Mouse (Mus musculus): ENCODE measurements around the gene Scd3. TPM values are rescaled to one million over a fixed set of nuclear protein-coding genes. Genes with fewer than 3 reads are reported as not detected.

The Scd3 gene
- polyA plus RNA-seq, 1 experiment from 2014 or later = 0.12 TPM

- Histone ChIP-seq H3K4me2 (replicated peaks; ENCODE audit: low read depth, low read length) (no peak overlapping the region), H3K9me3 (ENCODE audit: control insufficient read depth, low read length) (no peaks in the 10 kb centered on the region), H3K27ac (ENCODE audit: low read depth, low read length) (no peak overlapping the region), H3K4me1 (ENCODE audit: control insufficient read depth, insufficient read depth, low read length) (no peaks in the 10 kb centered on the region), H3K27me3 (ENCODE audit: control insufficient read depth, insufficient read depth, low read length) (no peaks in the 10 kb centered on the region), H3K36me3 (ENCODE audit: control insufficient read depth, insufficient read depth, low read length) (no peaks in the 10 kb centered on the region), H3K9ac (ENCODE audit: low read depth, low read length) (no peak overlapping the region), H3K4me3 (ENCODE audit: low read length) (no peak overlapping the region)
- no peak for ATAC-seq (ENCODE audit: low FRiP score, low TSS enrichment)
- 70% methylated on average over 3 of the region's 3 CpGs for WGBS
These were observed 15.0 kb downstream of the Scd3 start for GRCm38 (mm10) chr19:44217958-44218525.

DNA sequence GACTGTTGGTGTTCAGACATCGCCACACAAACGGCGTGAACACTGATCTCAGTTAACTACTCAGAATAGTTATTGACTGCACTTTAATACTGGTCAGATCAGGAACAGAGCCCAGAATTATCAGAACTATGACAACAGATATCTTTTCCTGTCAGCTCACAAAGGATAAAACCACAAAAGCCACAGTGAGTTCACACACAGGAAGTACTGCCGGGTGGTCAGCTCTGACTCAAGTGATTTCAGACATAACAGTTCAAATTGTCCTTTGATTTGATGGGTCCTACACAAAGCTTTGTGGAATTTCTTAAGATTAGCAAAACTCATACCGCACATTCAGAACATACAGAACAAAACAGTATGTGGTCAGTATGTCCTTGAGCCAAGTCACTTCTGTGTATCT, 22.7 kb downstream of the Scd3 start:
- no peak for ATAC-seq (ENCODE audit: low FRiP score, low TSS enrichment)
- H3K4me2 ChIP-seq (replicated peaks; ENCODE audit: low read depth, low read length) = no peak overlapping the region
- H3K27ac ChIP-seq (ENCODE audit: low read depth, low read length) = no peak overlapping the region
- H3K36me3 ChIP-seq (ENCODE audit: control insufficient read depth, insufficient read depth, low read length) = no peaks in the 10 kb centered on the region
- H3K9ac ChIP-seq (ENCODE audit: low read depth, low read length) = no peak overlapping the region
- H3K4me1 ChIP-seq (ENCODE audit: control insufficient read depth, insufficient read depth, low read length) = no peaks in the 10 kb centered on the region
- no peaks in the 10 kb centered on the region for H3K9me3 ChIP-seq (ENCODE audit: control insufficient read depth, low read length)
- H3K4me3 ChIP-seq (ENCODE audit: low read length) = no peak overlapping the region
- H3K27me3 ChIP-seq (ENCODE audit: control insufficient read depth, insufficient read depth, low read length) = no peaks in the 10 kb centered on the region
- WGBS = 90% methylated on average over 5 of the region's 5 CpGs

GRCm38 (mm10) chr19:44229776-44230175, 26.7 kb downstream of the Scd3 start:
- H3K27me3 ChIP-seq (ENCODE audit: control insufficient read depth, insufficient read depth, low read length) = no peaks in the 10 kb centered on the region
- H3K36me3 ChIP-seq (ENCODE audit: control insufficient read depth, insufficient read depth, low read length) = no peaks in the 10 kb centered on the region
- H3K9me3 ChIP-seq (ENCODE audit: control insufficient read depth, low read length) = no peaks in the 10 kb centered on the region
- ATAC-seq (ENCODE audit: low FRiP score, low TSS enrichment) = no peak
- H3K27ac ChIP-seq (ENCODE audit: low read depth, low read length) = no peak overlapping the region
- H3K4me2 ChIP-seq (replicated peaks; ENCODE audit: low read depth, low read length) = no peak overlapping the region
- no peak overlapping the region for H3K9ac ChIP-seq (ENCODE audit: low read depth, low read length)
- no peak overlapping the region for H3K4me3 ChIP-seq (ENCODE audit: low read length)
- WGBS = 71% methylated on average over 2 of the region's 2 CpGs
- no peaks in the 10 kb centered on the region for H3K4me1 ChIP-seq (ENCODE audit: control insufficient read depth, insufficient read depth, low read length)

DNA sequence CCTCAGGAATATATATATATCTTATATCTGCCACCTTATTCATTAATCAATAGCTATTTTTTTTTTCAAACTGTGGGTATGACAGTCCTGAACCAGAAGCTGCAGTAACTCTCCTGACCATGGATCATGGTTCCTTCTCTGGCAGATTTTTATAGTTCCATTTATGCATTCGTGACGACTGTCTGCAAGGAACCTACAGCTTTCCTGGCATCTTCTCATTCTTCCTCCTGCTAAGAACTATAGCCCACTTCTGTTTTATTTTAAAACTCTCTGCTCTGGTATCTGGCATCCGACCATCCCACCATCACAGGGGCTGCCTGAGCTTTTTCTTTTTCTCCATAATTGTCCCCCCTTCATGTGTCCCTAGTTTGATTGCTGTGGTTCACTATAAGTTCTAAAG, 27.1 kb downstream of the Scd3 start:
- WGBS = 75% methylated on average over 3 of the region's 3 CpGs
- Histone ChIP-seq H3K4me3 (ENCODE audit: low read length) (no peak overlapping the region), H3K36me3 (ENCODE audit: control insufficient read depth, insufficient read depth, low read length) (no peaks in the 10 kb centered on the region), H3K9ac (ENCODE audit: low read depth, low read length) (no peak overlapping the region), H3K4me1 (ENCODE audit: control insufficient read depth, insufficient read depth, low read length) (no peaks in the 10 kb centered on the region), H3K27ac (ENCODE audit: low read depth, low read length) (no peak overlapping the region), H3K27me3 (ENCODE audit: control insufficient read depth, insufficient read depth, low read length) (no peaks in the 10 kb centered on the region), H3K4me2 (replicated peaks; ENCODE audit: low read depth, low read length) (no peak overlapping the region), H3K9me3 (ENCODE audit: control insufficient read depth, low read length) (no peaks in the 10 kb centered on the region)
- ATAC-seq (ENCODE audit: low FRiP score, low TSS enrichment) = no peak

DNA sequence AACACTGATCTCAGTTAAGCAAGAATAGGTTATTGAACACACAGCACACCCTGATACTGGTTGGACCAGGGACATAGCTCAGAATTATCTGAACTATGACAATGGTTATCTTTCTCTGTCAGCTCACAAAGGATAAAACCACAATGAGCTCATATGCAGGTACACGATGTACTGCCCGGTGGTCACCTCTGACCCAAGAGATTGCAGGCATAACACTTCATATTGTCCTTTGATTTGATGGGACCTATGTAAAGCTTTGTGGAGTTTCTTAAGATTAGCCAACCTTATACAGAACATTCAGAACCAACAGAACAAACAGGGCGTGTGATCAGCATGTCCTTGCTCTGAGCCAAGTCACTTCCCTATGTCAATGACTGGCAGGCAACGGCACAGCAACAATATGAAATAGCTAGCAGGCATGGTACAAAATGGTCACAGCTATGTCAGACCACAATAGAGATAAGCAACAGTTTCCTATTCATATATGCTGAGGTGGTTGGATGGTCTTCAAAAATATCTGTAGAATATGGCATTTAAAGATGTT, 28.6 kb downstream of the Scd3 start:
- H3K27me3 ChIP-seq (ENCODE audit: control insufficient read depth, insufficient read depth, low read length) = no peaks in the 10 kb centered on the region
- WGBS = 93% methylated on average over 4 of the region's 4 CpGs
- no peak for ATAC-seq (ENCODE audit: low FRiP score, low TSS enrichment)
- no peak overlapping the region for H3K27ac ChIP-seq (ENCODE audit: low read depth, low read length)
- H3K9ac ChIP-seq (ENCODE audit: low read depth, low read length) = no peak overlapping the region
- H3K4me2 ChIP-seq (replicated peaks; ENCODE audit: low read depth, low read length) = no peak overlapping the region
- no peaks in the 10 kb centered on the region for H3K4me1 ChIP-seq (ENCODE audit: control insufficient read depth, insufficient read depth, low read length)
- no peaks in the 10 kb centered on the region for H3K9me3 ChIP-seq (ENCODE audit: control insufficient read depth, low read length)
- no peaks in the 10 kb centered on the region for H3K36me3 ChIP-seq (ENCODE audit: control insufficient read depth, insufficient read depth, low read length)
- H3K4me3 ChIP-seq (ENCODE audit: low read length) = no peak overlapping the region

- H3K27me3 ChIP-seq (ENCODE audit: control insufficient read depth, insufficient read depth, low read length) = no peaks in the 10 kb centered on the region
- H3K9me3 ChIP-seq (ENCODE audit: control insufficient read depth, low read length) = no peaks in the 10 kb centered on the region
- H3K36me3 ChIP-seq (ENCODE audit: control insufficient read depth, insufficient read depth, low read length) = no peaks in the 10 kb centered on the region
- 20% methylated on average over 19 of the region's 19 CpGs for WGBS
- peak overlapping the region; percentile 16; the same call in 1 of the 2 replicates for H3K4me3 ChIP-seq (ENCODE audit: low read length)
- no peaks in the 10 kb centered on the region for H3K4me1 ChIP-seq (ENCODE audit: control insufficient read depth, insufficient read depth, low read length)
- peak overlapping the region; percentile 29 for H3K4me2 ChIP-seq (replicated peaks; ENCODE audit: low read depth, low read length)
- H3K27ac ChIP-seq (ENCODE audit: low read depth, low read length) = no peak overlapping the region
- H3K9ac ChIP-seq (ENCODE audit: low read depth, low read length) = no peak overlapping the region
- ATAC-seq (ENCODE audit: low FRiP score, low TSS enrichment) = no peak
These were observed 34.5 kb downstream of the Scd3 start for GRCm38 (mm10) chr19:44237471-44238006.

- Histone ChIP-seq H3K27me3 (ENCODE audit: control insufficient read depth, insufficient read depth, low read length) (no peaks in the 10 kb centered on the region), H3K36me3 (ENCODE audit: control insufficient read depth, insufficient read depth, low read length) (no peaks in the 10 kb centered on the region), H3K4me2 (replicated peaks; ENCODE audit: low read depth, low read length) (no peak overlapping the region), H3K27ac (ENCODE audit: low read depth, low read length) (no peak overlapping the region), H3K4me3 (ENCODE audit: low read length) (no peak overlapping the region), H3K4me1 (ENCODE audit: control insufficient read depth, insufficient read depth, low read length) (no peaks in the 10 kb centered on the region), H3K9me3 (ENCODE audit: control insufficient read depth, low read length) (no peaks in the 10 kb centered on the region), H3K9ac (ENCODE audit: low read depth, low read length) (no peak overlapping the region)
- ATAC-seq (ENCODE audit: low FRiP score, low TSS enrichment) = no peak
- 81% methylated on average over 2 of the region's 2 CpGs for WGBS
These were observed 35.8 kb downstream of the Scd3 start for GRCm38 (mm10) chr19:44238906-44239305.

GRCm38 (mm10) chr19:44245761-44246171, 42.7 kb downstream of the Scd3 start:
- H3K27ac ChIP-seq (ENCODE audit: low read depth, low read length) = no peak overlapping the region
- H3K4me2 ChIP-seq (replicated peaks; ENCODE audit: low read depth, low read length) = no peak overlapping the region

DNA sequence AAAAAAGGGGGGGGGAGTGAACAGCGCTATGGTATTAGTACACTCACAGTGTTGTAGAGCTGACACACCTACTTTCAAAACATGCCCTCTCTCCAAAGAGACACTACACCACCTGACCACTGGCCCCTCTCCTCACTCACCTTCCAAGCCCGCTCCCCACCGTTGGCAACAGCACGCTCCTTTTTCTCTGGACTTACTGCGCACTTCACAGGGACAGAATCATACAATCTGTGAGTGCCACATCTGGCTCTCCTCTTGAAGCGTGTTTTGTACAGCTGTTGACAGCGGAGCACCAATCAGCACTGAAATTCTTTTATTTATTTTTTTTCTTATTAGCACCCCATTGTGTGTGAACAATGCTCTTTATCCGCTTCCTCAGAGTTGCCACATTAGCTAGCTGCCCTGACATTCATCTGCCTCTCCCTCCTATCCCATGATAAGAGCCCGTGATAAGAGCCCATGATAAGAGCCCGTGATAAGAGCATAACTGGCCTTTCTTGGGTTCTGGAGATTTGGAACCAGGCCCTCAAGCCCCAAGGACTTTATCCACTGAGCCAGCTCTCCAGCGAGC, 43.4 kb downstream of the Scd3 start:
- Histone ChIP-seq H3K9ac (ENCODE audit: low read depth, low read length) (no peak overlapping the region), H3K4me2 (replicated peaks; ENCODE audit: low read depth, low read length) (no peak overlapping the region), H3K4me1 (ENCODE audit: control insufficient read depth, insufficient read depth, low read length) (peaks cover 30% of the 10 kb centered on the region), H3K27me3 (ENCODE audit: control insufficient read depth, insufficient read depth, low read length) (no peaks in the 10 kb centered on the region), H3K27ac (ENCODE audit: low read depth, low read length) (no peak overlapping the region), H3K36me3 (ENCODE audit: control insufficient read depth, insufficient read depth, low read length) (no peaks in the 10 kb centered on the region), H3K4me3 (ENCODE audit: low read length) (no peak overlapping the region), H3K9me3 (ENCODE audit: control insufficient read depth, low read length) (no peaks in the 10 kb centered on the region)
- WGBS = 66% methylated on average over 11 of the region's 11 CpGs
- ATAC-seq (ENCODE audit: low FRiP score, low TSS enrichment) = no peak

More at GRCm38 (mm10) chr19:44245761-44246171, 42.7 kb downstream of the Scd3 start:
- ATAC-seq (ENCODE audit: low FRiP score, low TSS enrichment) = no peak
- Histone ChIP-seq H3K4me3 (ENCODE audit: low read length) (no peak overlapping the region), H3K9ac (ENCODE audit: low read depth, low read length) (no peak overlapping the region), H3K36me3 (ENCODE audit: control insufficient read depth, insufficient read depth, low read length) (no peaks in the 10 kb centered on the region), H3K9me3 (ENCODE audit: control insufficient read depth, low read length) (no peaks in the 10 kb centered on the region), H3K4me1 (ENCODE audit: control insufficient read depth, insufficient read depth, low read length) (peaks cover 30% of the 10 kb centered on the region), H3K27me3 (ENCODE audit: control insufficient read depth, insufficient read depth, low read length) (no peaks in the 10 kb centered on the region)
- 2% methylated on average over 5 of the region's 5 CpGs for WGBS

Measured in kidney, embryonic 14.5 days (tissue).